Mouse (Mus musculus) ES-E14 (cell line): ENCODE data around the gene Irf5.

ENCODE experiments used
- HCFC1 ChIP-seq: IDR thresholded peaks from 2 replicates; pipeline ENCODE4 v1.6.1; 2012; ENCODE audit warnings: low read length, inconsistent platforms, borderline replicate concordance; ENCODE audit not compliant: insufficient read depth
- ZNF384 ChIP-seq: IDR thresholded peaks from 2 replicates; pipeline ENCODE4 v1.6.1; 2012; ENCODE audit warnings: low read depth, low read length, inconsistent platforms

GRCm38 (mm10) chr6:29530050-29530449 is 3.6 kb downstream of the Irf5 start:
- TF ChIP-seq ZNF384 (no peak), HCFC1 (no peak)
